Mouse (Mus musculus) retina, embryonic 14.5 days (tissue): ENCODE results near the gene Rabep2.

Experiments
- DNase-seq: peaks from one replicate; pipeline ENCODE4 v3.0.0-alpha.2; 2015; ENCODE audit warnings: low spot score

The Rabep2 gene

DNA sequence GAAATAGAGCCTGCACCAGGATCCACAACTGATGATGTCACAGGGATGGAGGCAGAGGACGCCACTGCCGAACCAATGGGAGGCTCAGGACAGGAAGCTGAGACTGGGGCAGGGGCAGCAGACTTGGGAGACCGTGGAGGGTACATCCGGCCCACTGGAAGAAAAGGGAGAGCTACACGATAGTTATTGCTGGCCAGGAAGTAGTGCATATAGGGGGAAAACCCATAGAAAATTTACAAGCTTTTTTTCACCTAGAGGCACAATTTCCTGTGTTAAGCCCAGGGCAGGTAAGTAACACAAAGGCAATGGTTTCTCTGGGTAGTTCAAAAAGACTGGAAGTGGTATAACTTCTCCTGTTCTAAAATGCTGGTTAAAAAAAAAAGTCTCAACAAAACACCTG is 67.9 kb downstream of the Rabep2 start:
- DNase-seq: no peak

DNA sequence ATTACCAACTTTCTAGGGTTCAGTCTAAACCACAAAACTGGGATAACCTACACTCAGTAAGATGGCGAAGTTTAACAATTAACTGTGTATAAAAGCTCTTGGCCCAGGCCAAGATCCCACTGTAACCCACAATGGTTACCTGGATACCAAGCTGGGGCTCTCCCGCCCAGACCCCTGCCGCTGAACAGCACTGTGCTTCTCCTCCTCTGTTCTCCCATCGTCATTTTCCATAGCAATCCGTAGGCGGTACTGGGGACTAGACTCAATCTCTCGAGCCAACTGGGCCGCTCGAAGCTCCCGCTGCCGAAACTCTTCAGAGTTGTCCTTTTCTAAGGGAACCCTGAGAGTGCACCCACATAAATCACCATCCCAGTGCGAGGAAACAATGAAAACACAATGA is 69.4 kb downstream of the Rabep2 start:
- DNase-seq: no peak
